Mouse (Mus musculus): ENCODE data around the gene Sephs2.

Sephs2 gene

DNA sequence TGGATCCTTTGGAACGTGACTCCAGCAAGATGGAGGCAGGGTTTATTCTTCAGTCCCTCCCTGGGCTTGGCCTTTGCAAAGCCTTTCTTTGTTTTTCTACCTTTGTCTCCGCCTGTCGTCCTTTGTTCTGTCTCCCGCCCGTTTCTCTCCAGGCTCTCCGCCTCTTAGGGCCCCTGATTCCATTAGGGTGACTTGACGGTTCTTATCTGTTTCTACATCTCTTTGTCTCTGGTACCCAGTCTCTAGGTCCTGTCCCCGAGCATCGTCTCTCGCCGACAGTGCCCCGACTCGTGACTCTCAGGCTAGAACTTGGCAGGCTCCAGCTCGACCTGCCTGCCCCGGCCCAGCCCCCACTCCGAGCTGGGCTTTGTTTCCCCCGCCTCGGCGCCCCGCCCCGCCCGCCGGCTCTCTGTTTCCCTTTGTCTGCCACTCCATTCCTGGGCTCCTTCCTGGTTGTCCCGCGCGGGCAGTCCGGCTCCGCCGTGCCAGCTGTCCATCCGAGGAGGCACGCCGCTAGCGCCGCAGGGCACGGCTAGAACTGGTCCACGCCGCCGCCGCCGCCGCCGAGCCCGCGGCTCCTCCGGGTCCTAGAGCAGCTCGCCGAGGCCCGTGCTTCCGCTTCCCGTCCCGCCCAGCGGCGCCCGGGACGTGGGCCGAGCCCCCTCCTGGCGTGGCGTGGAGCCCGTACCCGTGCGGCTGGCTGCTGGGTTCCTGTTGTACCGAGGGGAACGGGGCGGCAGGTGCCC lies 41.1 kb downstream of the Sephs2 start, which contains the start of the genes Zfp553 and Sept1:
Gene Zfp553 (plus strand): TSS at position 440 of the 746 bp plus-strand sequence.
Gene Sept1 (minus strand): TSS at position 509 of the 746 bp plus-strand sequence.
- no peak for DNase-seq (ENCODE audit: low read depth, low spot score)

DNA sequence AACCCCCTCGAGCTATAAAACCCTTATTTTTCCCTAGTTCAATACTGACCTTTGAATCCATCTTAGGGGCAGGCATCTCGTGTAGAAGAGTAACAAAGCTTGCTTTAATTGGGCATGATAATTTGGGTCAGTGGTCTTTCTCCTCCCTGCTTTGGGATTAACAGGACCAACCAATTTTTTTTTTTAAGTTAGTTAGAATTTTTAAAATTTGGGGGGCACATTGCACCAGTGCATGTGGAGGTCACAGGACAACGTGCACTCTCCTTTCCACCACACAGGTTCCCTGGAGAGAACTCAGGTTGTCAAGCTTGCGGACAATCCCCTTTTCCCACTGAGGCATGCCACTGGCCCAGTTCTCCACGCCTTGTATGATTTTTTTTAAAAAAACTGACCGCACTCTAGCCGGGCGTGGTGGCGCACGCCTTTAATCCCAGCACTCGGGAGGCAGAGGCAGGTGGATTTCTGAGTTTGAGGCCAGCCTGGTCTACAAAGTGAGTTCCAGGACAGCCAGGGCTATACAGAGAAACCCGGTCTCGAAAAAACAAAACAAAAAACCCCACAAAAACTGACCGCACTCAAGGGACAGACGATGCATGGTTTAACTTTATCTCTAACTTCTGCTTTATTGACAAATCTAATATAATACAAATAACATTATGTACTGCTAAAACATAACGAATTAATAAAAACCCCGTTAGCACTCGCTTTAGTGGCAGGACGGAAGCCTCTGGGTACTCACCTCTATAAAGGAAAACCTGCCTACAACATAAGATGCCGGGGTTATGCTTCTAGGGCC lies 41.8 kb downstream of the Sephs2 start:
- DNase-seq (ENCODE audit: low read depth, low spot score) = no peak

DNA sequence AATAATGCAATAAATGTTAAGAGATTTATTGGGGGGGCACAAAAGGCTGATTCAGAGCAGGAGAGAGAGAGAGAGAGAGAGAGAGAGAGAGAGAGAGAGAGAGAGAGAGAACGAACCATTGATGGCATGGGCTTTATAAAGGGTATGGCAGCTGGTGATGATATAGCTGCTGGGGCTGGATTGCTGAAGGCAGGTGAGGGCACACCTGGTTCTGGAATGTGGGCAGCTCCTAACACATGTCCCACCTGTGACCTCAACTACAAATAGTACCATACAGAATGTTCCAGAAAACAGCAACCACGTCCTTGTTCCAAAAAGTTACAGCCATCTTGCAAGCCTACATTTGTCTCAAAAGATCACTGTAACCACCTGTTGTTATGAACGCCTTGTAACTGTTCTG lies 42.5 kb downstream of the Sephs2 start:
- no peak for DNase-seq (ENCODE audit: low read depth, low spot score)

DNA sequence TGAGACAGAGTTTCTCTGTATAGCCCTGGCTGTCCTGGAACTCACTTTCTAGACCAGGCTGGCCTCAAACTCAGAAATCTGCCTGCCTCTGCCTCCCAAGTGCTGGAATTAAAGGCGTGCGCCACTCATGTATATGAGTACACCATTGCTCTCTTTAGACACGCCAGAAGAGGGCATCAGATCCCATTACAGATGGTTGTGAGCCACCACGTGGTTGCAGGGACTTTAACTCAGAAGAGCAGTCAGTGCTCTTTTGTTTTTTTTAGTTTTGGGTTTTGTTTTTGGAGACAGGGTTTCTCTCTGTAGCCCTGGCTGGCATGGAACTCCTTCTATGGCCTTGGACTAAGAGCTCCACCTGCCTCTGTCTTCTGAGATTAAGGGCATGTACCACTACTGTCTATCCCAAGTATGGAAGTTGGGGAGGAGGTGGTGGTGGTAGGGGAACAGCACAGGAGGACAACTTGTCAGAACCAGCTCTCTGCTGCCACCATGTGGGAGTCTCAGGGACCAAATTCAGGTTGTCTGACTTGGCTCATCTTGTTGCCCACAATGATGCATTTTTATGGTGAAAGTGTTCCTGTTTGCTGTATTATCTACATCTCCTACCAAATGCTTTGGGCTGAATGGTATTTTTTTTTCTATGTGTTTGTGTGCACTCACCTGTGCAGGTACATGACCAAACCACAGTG lies 45.1 kb downstream of the Sephs2 start:
- DNase-seq (ENCODE audit: low read depth, low spot score) = no peak

DNA sequence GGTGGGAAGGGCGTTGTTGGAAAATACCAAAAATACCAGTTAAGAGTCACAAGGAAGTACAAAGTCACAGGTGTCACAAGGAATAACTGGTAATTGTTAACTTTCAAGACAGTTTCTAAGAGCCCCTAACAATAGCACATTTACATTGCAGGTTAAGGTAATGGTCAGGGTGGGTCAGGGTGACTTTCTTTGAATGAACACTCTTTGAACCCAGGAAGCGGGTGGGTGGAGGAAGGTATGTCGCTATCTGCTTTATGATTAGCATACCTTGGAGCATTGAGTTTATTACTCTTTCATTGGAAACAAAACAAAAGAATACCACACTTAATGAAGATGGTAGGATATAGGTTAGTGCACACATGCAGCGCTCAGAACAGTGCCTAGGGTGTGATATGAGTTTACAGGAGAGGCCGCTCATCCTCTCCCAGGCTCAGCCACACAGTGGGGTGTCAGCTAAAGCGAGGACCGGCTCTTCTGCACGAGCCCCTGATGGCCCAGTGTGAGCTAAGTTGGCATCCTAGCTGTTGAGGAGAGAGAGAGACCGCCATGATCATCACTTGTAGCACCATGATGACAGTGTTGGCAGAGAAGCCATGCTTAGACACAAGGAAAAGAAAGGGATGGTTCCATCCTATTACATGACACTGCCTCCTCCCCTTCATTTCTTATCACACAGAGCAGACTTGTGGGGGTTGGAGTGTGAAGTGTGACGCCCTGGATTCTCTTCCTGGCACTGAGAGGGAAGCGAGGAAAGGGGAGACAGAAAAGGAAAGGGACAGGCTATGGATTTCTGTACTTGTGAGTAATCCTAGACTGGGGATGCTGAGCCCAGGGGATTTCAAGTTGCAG lies 48.5 kb downstream of the Sephs2 start:
- no peak for DNase-seq (ENCODE audit: low read depth, low spot score)

DNA sequence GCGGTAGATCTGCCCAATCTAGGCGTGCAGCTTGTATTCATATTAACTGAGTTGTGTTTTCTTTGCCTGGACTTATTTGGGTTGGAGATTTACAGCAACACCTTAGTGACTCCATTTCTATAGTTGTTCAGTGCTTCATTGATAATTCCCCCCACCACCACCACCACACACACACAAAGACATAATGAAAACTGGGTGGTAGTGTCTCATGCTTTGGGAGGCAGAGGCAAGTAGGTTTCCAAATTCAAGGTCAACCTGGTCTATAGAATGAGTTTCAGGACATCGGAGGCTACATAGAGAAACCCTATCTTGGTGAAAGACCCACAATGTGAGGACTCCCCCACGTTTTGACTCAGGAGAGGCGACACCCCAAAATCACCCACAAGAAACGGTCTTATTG lies 49.2 kb downstream of the Sephs2 start:
- DNase-seq (ENCODE audit: low read depth, low spot score) = no peak

DNA sequence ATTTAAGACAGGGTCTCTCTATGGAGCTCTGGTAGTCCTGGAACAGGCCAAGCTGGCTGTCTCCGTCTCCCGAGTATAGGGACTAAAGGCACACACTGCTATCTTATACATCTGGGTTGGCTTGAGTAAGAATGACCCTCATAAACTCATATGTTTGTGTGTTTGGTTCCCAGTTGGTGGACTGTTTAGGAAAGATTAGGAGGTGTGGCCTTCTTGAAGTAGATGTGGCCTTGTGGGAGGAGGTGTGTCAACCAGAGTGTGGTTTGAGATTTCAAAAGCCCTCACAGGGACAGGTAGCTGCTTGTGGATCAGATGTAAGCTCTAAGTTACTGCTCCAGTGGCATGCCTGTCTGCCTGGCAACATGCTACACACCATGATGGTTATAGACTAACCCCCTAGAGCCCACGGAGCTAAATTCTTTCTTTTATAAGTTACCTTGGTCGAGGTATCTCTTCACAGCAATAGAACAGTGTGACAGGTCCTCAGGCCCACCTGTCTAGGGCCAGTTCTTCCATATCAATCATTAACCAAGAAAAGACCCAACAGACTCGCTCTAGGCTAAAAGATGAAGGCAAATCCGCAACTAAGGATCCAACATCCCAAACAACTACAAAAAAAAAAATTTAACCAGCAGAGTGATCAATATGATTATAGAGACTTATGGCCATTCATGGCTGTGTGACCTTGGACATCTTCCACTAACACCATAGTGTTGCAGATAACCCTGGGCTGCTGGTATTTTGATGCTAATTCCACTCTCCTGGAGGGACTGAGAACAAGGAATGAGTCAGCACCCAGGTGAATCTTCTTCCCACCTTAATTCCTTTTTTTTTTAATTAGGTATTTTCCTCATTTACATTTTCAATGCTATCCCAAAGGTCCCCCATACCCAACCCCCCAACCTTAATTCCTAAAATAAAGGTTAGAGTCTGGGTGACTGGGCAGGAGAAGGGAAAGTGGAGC lies 50.1 kb downstream of the Sephs2 start:
- no peak for DNase-seq (ENCODE audit: low read depth, low spot score)

DNA sequence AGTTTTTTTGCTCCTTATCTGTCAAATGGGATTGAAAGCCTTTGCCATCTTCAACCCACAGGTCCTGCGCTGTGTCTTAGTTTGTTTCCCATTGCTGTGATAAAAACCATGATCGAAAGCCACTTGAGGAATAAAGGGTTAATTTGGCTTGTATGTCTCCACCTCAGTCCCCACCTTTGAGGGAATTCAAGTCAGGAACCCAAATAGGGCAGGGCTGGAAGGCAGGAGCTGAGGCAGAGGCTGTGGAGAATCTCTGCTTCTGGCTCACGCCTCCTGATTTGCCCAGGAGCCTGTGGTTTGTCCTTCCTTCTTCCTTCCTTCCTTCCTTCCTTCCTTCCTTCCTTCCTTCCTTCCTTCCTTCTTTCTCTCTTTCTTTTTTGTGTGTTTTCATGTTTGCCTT lies 50.7 kb downstream of the Sephs2 start:
- no peak for DNase-seq (ENCODE audit: low read depth, low spot score)

Data from retina, adult 2 months (tissue).